Mouse (Mus musculus): ENCODE data around the gene Styx. TPM values are rescaled to one million over a fixed set of nuclear protein-coding genes. Genes with fewer than 3 reads are reported as not detected.

Styx gene
- polyA plus RNA-seq, 1 experiment from 2014 or later, result 31.5 TPM

DNA sequence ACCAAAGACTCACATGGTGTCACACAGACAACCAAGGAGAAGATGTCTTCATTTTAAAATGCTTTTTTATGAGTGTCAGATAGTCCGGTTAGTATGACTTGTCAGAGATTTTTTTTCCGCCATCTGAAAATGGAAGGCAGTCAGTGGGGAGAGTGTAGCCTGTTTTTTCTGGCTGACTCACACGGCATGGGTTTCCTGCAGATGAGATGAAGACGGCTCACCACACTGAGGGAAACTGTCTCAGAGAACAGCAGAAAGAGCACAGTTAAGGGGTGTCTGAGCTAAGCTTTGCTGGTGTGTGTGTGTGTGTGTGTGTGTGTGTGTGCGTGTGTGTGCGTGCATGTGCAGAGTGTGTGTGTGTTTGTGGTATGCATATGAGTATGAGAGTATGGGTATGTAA, 90.4 kb downstream of the Styx start:
- H3K27ac ChIP-seq (ENCODE audit: low read depth, low read length), result no peak overlapping the region
- 85% methylated on average over 6 of the region's 6 CpGs for WGBS
- ATAC-seq (ENCODE audit: low FRiP score), result no peak
- H3K4me3 ChIP-seq (ENCODE audit: low read depth, low read length), result no peak overlapping the region
- no peak for DNase-seq (ENCODE audit: low spot score, missing footprints)
- no peaks in the 10 kb centered on the region for H3K4me1 ChIP-seq (ENCODE audit: control insufficient read depth, insufficient read depth, low read length)
- H3K9me3 ChIP-seq (ENCODE audit: control insufficient read depth, low read length), result no peaks in the 10 kb centered on the region
- no peaks in the 10 kb centered on the region for H3K27me3 ChIP-seq (ENCODE audit: control insufficient read depth, insufficient read depth, low read length)
- H3K9ac ChIP-seq (ENCODE audit: low read length), result no peak overlapping the region
- no peak overlapping the region for H3K4me2 ChIP-seq
- no peaks in the 10 kb centered on the region for H3K36me3 ChIP-seq (ENCODE audit: control insufficient read depth, insufficient read depth, low read length)

DNA sequence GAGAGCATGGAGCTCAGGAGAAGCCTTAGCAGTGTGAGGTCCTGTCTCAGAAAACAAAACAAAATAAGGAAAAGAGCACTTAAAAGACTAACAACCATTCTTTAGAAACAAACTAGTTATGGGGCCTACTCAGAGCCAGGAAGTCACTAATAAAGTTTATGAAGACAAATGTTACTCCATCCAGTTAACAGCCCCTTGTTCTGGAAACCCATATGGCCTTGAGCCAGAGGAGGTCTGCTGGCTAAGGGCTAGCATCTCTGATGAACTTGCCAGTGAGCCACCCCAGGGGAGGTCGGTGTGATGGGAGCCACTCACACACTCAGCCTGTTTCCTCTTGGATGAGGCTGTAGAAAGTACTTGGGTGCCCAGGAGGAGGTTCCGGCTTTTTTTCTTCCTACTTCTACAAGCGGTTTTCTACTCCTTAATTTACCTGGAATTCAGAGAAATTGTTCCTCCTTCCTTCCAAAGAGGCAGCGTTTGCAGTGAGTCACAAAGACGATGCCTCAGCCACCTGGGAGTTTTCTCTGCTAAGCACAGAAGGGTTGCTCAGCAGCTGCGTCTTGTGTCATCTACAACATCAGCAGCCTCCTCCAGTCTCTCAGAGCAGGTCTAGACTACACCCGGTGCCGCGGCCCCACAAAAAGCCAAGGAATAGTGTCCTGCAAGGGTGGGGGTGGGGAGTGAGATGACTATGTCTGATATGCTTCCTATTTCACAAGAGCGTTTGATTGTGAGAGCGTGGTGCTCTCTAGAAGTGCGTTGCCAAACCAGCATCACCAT, 92.1 kb downstream of the Styx start:
- DNase-seq (ENCODE audit: low spot score, missing footprints) (no peak), ATAC-seq (ENCODE audit: low FRiP score) (no peak)
- Histone ChIP-seq H3K27ac (ENCODE audit: low read depth, low read length) (no peak overlapping the region), H3K27me3 (ENCODE audit: control insufficient read depth, insufficient read depth, low read length) (no peaks in the 10 kb centered on the region), H3K36me3 (ENCODE audit: control insufficient read depth, insufficient read depth, low read length) (no peaks in the 10 kb centered on the region), H3K4me2 (no peak overlapping the region), H3K9me3 (ENCODE audit: control insufficient read depth, low read length) (no peaks in the 10 kb centered on the region), H3K9ac (ENCODE audit: low read length) (no peak overlapping the region), H3K4me3 (ENCODE audit: low read depth, low read length) (no peak overlapping the region), H3K4me1 (ENCODE audit: control insufficient read depth, insufficient read depth, low read length) (no peaks in the 10 kb centered on the region)
- WGBS, result 76% methylated on average over 12 of the region's 12 CpGs

DNA sequence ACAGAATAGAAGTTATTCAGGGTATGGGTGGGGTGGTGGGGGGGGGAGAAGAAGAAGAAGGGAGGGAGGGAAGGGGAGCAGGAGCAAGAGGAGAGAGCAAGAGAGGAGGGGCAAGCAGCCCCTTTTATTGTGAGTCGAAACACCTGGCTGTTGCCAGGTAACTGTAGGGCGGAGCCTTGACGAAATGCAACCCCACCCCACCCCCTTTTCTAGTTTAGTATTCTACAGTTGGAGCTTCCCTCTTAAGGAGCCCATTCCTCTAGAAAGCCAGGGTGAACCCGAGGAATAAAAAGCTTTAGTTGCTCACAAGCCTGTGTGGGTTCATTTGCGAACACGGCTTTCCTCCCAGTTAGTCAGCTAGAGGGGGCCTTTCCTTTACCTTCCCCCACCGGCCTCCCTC, 94.0 kb downstream of the Styx start:
- ATAC-seq (ENCODE audit: low FRiP score) (no peak), DNase-seq (ENCODE audit: low spot score, missing footprints) (peak; percentile 77)
- Histone ChIP-seq H3K27me3 (ENCODE audit: control insufficient read depth, insufficient read depth, low read length) (no peaks in the 10 kb centered on the region), H3K9me3 (ENCODE audit: control insufficient read depth, low read length) (no peaks in the 10 kb centered on the region), H3K9ac (ENCODE audit: low read length) (no peak overlapping the region), H3K4me3 (ENCODE audit: low read depth, low read length) (no peak overlapping the region), H3K4me2 (no peak overlapping the region), H3K36me3 (ENCODE audit: control insufficient read depth, insufficient read depth, low read length) (no peaks in the 10 kb centered on the region), H3K27ac (ENCODE audit: low read depth, low read length) (no peak overlapping the region), H3K4me1 (ENCODE audit: control insufficient read depth, insufficient read depth, low read length) (no peaks in the 10 kb centered on the region)
- 50% methylated on average over 7 of the region's 7 CpGs for WGBS

DNA sequence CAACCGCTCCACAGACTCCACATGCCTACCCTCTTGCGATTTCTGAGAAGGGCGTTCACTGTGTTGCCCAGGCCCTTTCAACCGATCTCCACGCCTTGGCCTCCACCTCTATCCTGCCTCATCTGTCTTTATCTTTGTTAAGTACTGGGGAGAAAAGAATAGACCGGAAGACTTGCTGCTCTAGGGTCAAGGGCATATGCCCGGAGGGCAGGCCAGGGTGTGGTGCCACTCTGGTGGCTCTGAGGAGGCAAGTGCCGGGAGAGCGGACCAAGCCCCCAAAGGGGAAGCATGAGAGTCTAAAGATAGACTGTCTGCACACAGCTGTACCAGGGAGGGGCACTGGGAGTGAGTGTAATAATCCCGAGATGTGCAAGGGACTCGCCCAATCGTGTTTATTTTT, 94.6 kb downstream of the Styx start:
- WGBS, result 76% methylated on average over 12 of the region's 12 CpGs
- DNase-seq (ENCODE audit: low spot score, missing footprints), result peak; percentile 31
- H3K9ac ChIP-seq (ENCODE audit: low read length), result no peak overlapping the region
- no peaks in the 10 kb centered on the region for H3K4me1 ChIP-seq (ENCODE audit: control insufficient read depth, insufficient read depth, low read length)
- no peaks in the 10 kb centered on the region for H3K36me3 ChIP-seq (ENCODE audit: control insufficient read depth, insufficient read depth, low read length)
- no peaks in the 10 kb centered on the region for H3K27me3 ChIP-seq (ENCODE audit: control insufficient read depth, insufficient read depth, low read length)
- ATAC-seq (ENCODE audit: low FRiP score), result no peak
- no peaks in the 10 kb centered on the region for H3K9me3 ChIP-seq (ENCODE audit: control insufficient read depth, low read length)
- no peak overlapping the region for H3K4me2 ChIP-seq
- H3K4me3 ChIP-seq (ENCODE audit: low read depth, low read length), result no peak overlapping the region
- no peak overlapping the region for H3K27ac ChIP-seq (ENCODE audit: low read depth, low read length)

DNA sequence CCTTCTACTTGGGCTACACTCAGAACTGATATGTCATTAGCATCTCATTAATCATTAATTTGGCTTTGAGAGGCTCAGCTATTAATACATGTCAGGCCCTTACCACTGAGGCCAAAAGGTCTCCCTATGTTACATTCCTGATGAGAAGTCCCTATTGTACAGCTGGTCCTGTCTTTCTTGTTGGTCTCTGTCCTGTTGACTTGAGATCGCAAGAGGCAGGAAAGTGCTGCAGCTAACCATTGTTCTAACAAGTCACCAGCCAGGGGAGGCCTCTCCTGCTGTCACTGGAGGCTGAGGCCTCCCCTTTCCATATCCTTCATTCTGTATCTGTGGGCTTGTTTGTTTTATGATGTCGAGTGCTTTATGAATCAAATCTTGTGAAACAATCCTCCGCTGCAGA, 95.9 kb downstream of the Styx start:
- H3K9ac ChIP-seq (ENCODE audit: low read length), result no peak overlapping the region
- peaks cover 4% of the 10 kb centered on the region for H3K4me1 ChIP-seq (ENCODE audit: control insufficient read depth, insufficient read depth, low read length)
- no peak overlapping the region for H3K4me3 ChIP-seq (ENCODE audit: low read depth, low read length)
- no peak for ATAC-seq (ENCODE audit: low FRiP score)
- peak; percentile 65 for DNase-seq (ENCODE audit: low spot score, missing footprints)
- no peaks in the 10 kb centered on the region for H3K36me3 ChIP-seq (ENCODE audit: control insufficient read depth, insufficient read depth, low read length)
- H3K4me2 ChIP-seq, result no peak overlapping the region
- H3K27me3 ChIP-seq (ENCODE audit: control insufficient read depth, insufficient read depth, low read length), result no peaks in the 10 kb centered on the region
- H3K27ac ChIP-seq (ENCODE audit: low read depth, low read length), result no peak overlapping the region
- H3K9me3 ChIP-seq (ENCODE audit: control insufficient read depth, low read length), result no peaks in the 10 kb centered on the region
- WGBS, result 75% methylated on average over 3 of the region's 3 CpGs

DNA sequence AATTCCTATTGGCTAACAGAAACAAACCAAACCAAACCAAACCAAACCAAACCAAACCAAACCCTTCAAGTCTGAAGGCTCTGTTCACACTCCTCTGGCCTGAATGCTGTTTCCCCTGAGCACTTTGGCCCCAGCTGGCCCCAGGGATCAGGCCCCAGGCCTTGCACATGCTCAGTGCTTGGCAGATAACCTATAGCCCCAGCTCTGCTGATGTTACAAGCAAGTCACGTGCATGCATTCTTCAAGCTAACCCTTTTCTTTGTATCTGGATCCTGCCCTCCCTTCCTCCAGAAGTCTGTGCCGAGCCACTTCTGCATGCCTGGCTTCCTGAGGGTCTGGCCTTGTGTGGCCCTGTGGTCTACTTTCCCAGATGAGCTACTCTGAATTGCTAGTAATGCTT, 100.2 kb downstream of the Styx start:
- H3K9ac ChIP-seq (ENCODE audit: low read length), result no peak overlapping the region
- 18% methylated on average over 2 of the region's 2 CpGs for WGBS
- peak; percentile 70 for ATAC-seq (ENCODE audit: low FRiP score)
- no peaks in the 10 kb centered on the region for H3K27me3 ChIP-seq (ENCODE audit: control insufficient read depth, insufficient read depth, low read length)
- H3K4me3 ChIP-seq (ENCODE audit: low read depth, low read length), result no peak overlapping the region
- no peak for DNase-seq (ENCODE audit: low spot score, missing footprints)
- no peak overlapping the region for H3K27ac ChIP-seq (ENCODE audit: low read depth, low read length)
- no peaks in the 10 kb centered on the region for H3K36me3 ChIP-seq (ENCODE audit: control insufficient read depth, insufficient read depth, low read length)
- H3K4me1 ChIP-seq (ENCODE audit: control insufficient read depth, insufficient read depth, low read length), result peaks cover 4% of the 10 kb centered on the region
- no peaks in the 10 kb centered on the region for H3K9me3 ChIP-seq (ENCODE audit: control insufficient read depth, low read length)
- no peak overlapping the region for H3K4me2 ChIP-seq

DNA sequence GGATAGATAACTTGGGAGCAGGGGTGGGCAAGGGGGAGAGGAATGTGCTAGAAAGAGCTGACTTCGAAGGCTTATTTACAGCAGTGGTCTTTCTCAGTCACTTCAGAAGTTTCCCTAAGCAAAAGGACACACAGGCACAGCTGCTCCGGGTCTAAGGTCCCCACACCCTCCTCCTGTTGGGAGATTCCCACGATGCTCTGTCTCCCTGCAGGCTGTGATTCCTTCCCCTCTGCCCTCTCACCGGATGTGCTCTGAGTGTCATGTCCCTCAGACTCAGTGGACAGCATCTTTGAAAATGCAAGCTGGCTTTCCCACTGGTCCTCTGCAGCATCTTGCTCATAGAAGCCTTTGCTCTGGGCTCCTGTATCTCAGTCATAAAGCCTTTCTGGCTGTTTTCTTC, 101.3 kb downstream of the Styx start:
- Histone ChIP-seq H3K36me3 (ENCODE audit: control insufficient read depth, insufficient read depth, low read length) (no peaks in the 10 kb centered on the region), H3K4me3 (ENCODE audit: low read depth, low read length) (no peak overlapping the region), H3K9ac (ENCODE audit: low read length) (no peak overlapping the region), H3K9me3 (ENCODE audit: control insufficient read depth, low read length) (no peaks in the 10 kb centered on the region), H3K27me3 (ENCODE audit: control insufficient read depth, insufficient read depth, low read length) (no peaks in the 10 kb centered on the region), H3K4me1 (ENCODE audit: control insufficient read depth, insufficient read depth, low read length) (peaks cover 4% of the 10 kb centered on the region), H3K4me2 (no peak overlapping the region), H3K27ac (ENCODE audit: low read depth, low read length) (no peak overlapping the region)
- ATAC-seq (ENCODE audit: low FRiP score) (no peak), DNase-seq (ENCODE audit: low spot score, missing footprints) (no peak)
- WGBS, result 47% methylated on average over 4 of the region's 4 CpGs

DNA sequence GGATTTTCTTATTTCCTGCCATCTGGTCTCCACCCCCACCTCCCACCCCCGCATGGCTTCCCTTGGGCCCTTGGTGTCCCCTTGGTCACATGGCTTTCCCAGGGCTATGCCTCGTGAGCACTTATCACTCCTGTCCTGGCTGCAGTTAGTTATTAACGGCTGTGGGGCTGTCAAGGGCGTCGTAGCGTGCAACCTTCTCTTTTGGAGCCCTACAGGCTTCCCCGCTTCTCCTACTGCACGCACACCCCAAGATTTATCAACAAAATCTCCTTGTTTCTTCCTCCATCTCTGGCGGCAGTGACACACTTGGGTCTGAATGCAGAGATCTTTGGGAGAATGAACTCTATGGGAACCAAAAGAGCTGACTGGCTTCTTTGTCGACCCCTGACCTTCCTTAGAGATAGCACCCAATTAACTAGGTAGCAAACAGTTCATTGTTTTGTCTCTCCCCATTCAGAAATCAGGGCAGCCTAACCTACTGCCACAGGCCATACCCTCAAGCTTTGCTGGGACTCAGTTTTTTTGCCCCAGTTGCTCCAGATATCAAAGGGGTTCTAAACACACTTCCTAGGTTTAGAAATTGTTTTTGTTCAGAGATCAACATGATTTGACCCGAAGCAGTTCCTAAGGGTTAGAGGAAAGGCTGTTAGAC, 102.1 kb downstream of the Styx start:
- peaks cover 4% of the 10 kb centered on the region for H3K4me1 ChIP-seq (ENCODE audit: control insufficient read depth, insufficient read depth, low read length)
- H3K27me3 ChIP-seq (ENCODE audit: control insufficient read depth, insufficient read depth, low read length), result no peaks in the 10 kb centered on the region
- H3K9me3 ChIP-seq (ENCODE audit: control insufficient read depth, low read length), result no peaks in the 10 kb centered on the region
- no peak overlapping the region for H3K4me3 ChIP-seq (ENCODE audit: low read depth, low read length)
- H3K27ac ChIP-seq (ENCODE audit: low read depth, low read length), result no peak overlapping the region
- WGBS, result 52% methylated on average over 11 of the region's 11 CpGs
- H3K36me3 ChIP-seq (ENCODE audit: control insufficient read depth, insufficient read depth, low read length), result no peaks in the 10 kb centered on the region
- ATAC-seq (ENCODE audit: low FRiP score), result no peak
- no peak overlapping the region for H3K4me2 ChIP-seq
- no peak overlapping the region for H3K9ac ChIP-seq (ENCODE audit: low read length)
- no peak for DNase-seq (ENCODE audit: low spot score, missing footprints)

DNA sequence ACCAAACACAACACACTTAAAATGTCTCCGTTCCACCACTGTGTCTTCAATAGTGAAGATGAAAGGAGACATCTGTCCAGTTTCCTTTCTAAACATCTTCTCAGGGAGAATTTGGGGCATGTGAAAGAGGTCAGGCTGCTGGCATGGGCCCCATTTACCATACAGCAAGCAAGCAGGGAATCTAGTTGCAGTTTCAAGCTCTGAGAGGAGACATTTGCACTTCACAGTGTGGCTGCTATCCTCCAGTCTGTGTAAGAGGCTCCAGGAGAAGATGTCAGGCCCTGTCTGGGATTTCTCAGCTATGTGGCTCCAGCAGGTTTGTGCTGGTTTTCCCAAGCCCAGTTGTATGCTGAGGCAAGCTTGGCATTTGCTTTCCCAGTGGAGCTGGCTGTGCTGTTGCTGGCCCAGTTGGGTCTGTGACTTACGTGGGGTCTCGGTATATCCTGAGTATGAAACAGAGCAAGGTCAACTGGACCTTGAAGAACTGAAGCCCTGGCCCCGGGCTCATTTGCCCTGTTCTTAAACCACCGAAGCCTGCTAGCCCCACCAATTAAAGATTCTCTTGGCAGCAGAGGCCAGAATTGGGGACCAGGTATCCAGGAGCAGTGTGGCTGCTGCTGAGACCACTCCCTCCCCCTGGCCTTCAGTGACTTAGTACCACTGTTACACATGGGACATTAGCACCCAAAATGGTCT, 102.8 kb downstream of the Styx start:
- no peaks in the 10 kb centered on the region for H3K9me3 ChIP-seq (ENCODE audit: control insufficient read depth, low read length)
- 85% methylated on average over 5 of the region's 5 CpGs for WGBS
- H3K4me3 ChIP-seq (ENCODE audit: low read depth, low read length), result no peak overlapping the region
- H3K4me1 ChIP-seq (ENCODE audit: control insufficient read depth, insufficient read depth, low read length), result peaks cover 4% of the 10 kb centered on the region
- no peak for DNase-seq (ENCODE audit: low spot score, missing footprints)
- no peaks in the 10 kb centered on the region for H3K27me3 ChIP-seq (ENCODE audit: control insufficient read depth, insufficient read depth, low read length)
- H3K4me2 ChIP-seq, result no peak overlapping the region
- H3K27ac ChIP-seq (ENCODE audit: low read depth, low read length), result no peak overlapping the region; the same call in 1 of the 2 replicates
- no peaks in the 10 kb centered on the region for H3K36me3 ChIP-seq (ENCODE audit: control insufficient read depth, insufficient read depth, low read length)
- H3K9ac ChIP-seq (ENCODE audit: low read length), result no peak overlapping the region
- ATAC-seq (ENCODE audit: low FRiP score), result no peak
